Mouse (Mus musculus): Measurements from ENCODE around the gene Zdhhc3.

DNA sequence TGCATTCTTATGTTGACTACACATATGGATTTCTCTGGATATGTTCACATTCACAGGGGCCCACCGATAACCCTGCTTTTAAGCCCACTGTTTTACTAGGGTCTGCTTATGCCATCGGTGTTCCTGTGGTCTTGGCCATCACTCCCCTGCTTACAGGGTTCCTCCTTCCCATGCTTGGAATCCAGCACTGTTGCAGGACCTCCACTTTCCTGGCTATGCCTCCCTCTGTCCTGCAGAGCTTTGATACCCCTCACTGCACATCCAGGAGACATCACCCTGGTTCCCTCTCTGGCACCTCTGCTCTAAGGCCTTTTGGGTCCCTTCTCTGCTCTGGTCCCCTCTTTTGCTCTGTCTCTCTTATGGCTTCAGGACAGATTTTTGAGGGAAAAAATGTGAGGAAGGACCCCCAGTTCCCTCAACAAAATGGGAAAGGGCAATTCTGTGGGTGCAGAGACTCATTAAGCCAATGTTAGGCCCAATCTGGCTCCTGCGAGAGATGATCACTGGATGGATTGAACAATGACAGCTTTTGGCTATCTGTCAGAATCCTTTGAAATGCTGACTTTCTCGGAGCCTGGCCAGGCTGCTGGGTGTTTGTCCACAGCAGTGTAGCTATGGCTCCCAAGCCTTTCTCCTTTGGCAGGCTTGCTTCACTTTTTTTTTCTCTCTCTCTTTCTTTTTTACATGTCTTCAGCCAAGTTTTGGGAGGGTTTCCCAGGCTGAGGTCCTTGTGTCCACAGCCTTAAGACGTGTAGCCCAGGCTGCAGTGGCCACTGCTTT, 37.4 kb upstream of the Zdhhc3 start, which contains the start of gene Clec3b:
- no peak for TF ChIP-seq CTCF (IDR thresholded peaks at IDR 0.05; ENCODE audit: borderline replicate concordance, insufficient read depth, low read length)
- TF ChIP-seq POLR2A (IDR thresholded peaks at IDR 0.05; ENCODE audit: low read depth, low read length) = no peak
